Mouse (Mus musculus) stomach, embryonic 14.5 days (tissue): ENCODE measurements around the gene Snrpd2. TPM values are rescaled to one million over a fixed set of nuclear protein-coding genes. Genes with fewer than 3 reads are reported as not detected.
A peak's percentile ranks its signal among the peaks of the same experiment; 100 is the strongest.

Experiments
- ATAC-seq: fragments of 200-750 bp; cut with Nextera tagmentation; 2 replicates; pipeline ENCODE4 v1.8.0; 2017; ENCODE audit warnings: low read depth, moderate TSS enrichment; ENCODE audit not compliant: insufficient number of reproducible peaks, insufficient read depth, low FRiP score
- H3K27ac ChIP-seq: fragments of 300-500 bp; sonication (generic); 2 replicates; pipeline ENCODE4 v1.5.1; 2014; ENCODE audit warnings: mild to moderate bottlenecking, low read length, moderate library complexity, mixed read lengths
- H3K27me3 ChIP-seq: fragments of 300-500 bp; sonication (generic); 2 replicates; pipeline ENCODE4 v1.6.1; 2014; ENCODE audit warnings: low read length, control low read depth, mixed read lengths; ENCODE audit not compliant: control insufficient read depth, insufficient read depth
- H3K36me3 ChIP-seq: fragments of 300-500 bp; sonication (generic); 2 replicates; pipeline ENCODE4 v1.6.1; 2014; ENCODE audit warnings: mild to moderate bottlenecking, control low read depth, low read length, moderate library complexity, mixed read lengths; ENCODE audit not compliant: control insufficient read depth, insufficient read depth
- H3K4me1 ChIP-seq: fragments of 300-500 bp; sonication (generic); 2 replicates; pipeline ENCODE4 v1.6.1; 2014; ENCODE audit warnings: low read length, control low read depth, mixed read lengths; ENCODE audit not compliant: control insufficient read depth, insufficient read depth
- H3K4me2 ChIP-seq: fragments of 300-500 bp; sonication (generic); replicated peaks from 2 replicates; pipeline ENCODE4 v1.6.1; 2014; ENCODE audit warnings: low read depth, low read length, control low read depth
- H3K4me3 ChIP-seq: fragments of 300-500 bp; sonication (generic); 2 replicates; pipeline ENCODE4 v1.5.1; 2014; ENCODE audit warnings: low read depth, low read length, control low read depth
- H3K9ac ChIP-seq: fragments of 300-500 bp; sonication (generic); replicated peaks from 2 replicates; pipeline ENCODE4 v1.6.1; 2014; ENCODE audit warnings: low read depth, mild to moderate bottlenecking, control low read depth, low read length, moderate library complexity, mixed read lengths
- H3K9me3 ChIP-seq: fragments of 300-500 bp; sonication (generic); 2 replicates; pipeline ENCODE4 v1.6.1; 2016; ENCODE audit warnings: low read depth, low read length, control low read depth; ENCODE audit not compliant: control insufficient read depth
- WGBS: fragments of 180-500 bp; shearing (Covaris S2); extraction: QIAGEN DNeasy Blood & Tissue Kit; methylation state at CpG from one replicate; pipeline ENCODE4 v1.1.7; 2014; 5-methylcytosine and 5-hydroxymethylcytosine counted together
- polyA plus RNA-seq: library from polyadenylated mRNA; unstranded; fragments of >200 nt; fragmentation: Nextera tagmentation; extraction: Ambion mirVana; gene quantifications from 2 replicates; pipeline ENCODE4 v1.2.1, GENCODE M21; 2014

Snrpd2 gene
- polyA plus RNA-seq, 1 experiment from 2014 or later: 161 TPM

- Histone ChIP-seq H3K4me1 (peaks cover 24% of the 10 kb centered on the region), H3K27ac (no peak overlapping the region), H3K4me3 (no peak overlapping the region), H3K9ac (no peak overlapping the region), H3K9me3 (no peaks in the 10 kb centered on the region), H3K27me3 (0 out of 2 replicates have a peak, but pooled peaks cover 2% of the 10 kb centered on the region), H3K36me3 (no peaks in the 10 kb centered on the region), H3K4me2 (peak overlapping the region; percentile 25; the same call in 1 of the 2 replicates)
- under 1% methylated on average over 13 of the region's 13 CpGs for WGBS
- 0 out of 2 replicates have a peak, but pooled peaks have one; percentile 25 for ATAC-seq
These were observed 15.5 kb downstream of the Snrpd2 start for GRCm38 (mm10) chr7:19164978-19165377.

GRCm38 (mm10) chr7:19165656-19166423 is 16.3 kb downstream of the Snrpd2 start, which contains the start of gene Gipr:
TSS of gene Gipr (minus strand) at chr7:19166127.
- Histone ChIP-seq H3K9ac (no peak within 1 kb of the TSS), H3K27ac (no peak within 1 kb of the TSS), H3K4me1 (peaks cover 22% of the 10 kb centered on the region), H3K27me3 (no peaks in the 10 kb centered on the region), H3K9me3 (no peaks in the 10 kb centered on the region), H3K4me2 (peak within 1 kb of the TSS; percentile 25; the same call in 1 of the 2 replicates), H3K36me3 (no peaks in the 10 kb centered on the region), H3K4me3 (no peak within 1 kb of the TSS)
- 9% methylated on average over 14 of the region's 14 CpGs for WGBS
- peak; percentile 20; the same call in 1 of the 2 replicates for ATAC-seq

GRCm38 (mm10) chr7:19166990-19167389 is 17.5 kb downstream of the Snrpd2 start:
- peaks cover 22% of the 10 kb centered on the region for H3K4me1 ChIP-seq
- no peaks in the 10 kb centered on the region for H3K36me3 ChIP-seq
- no peak overlapping the region for H3K27ac ChIP-seq
- no peaks in the 10 kb centered on the region for H3K9me3 ChIP-seq
- H3K27me3 ChIP-seq: no peaks in the 10 kb centered on the region
- no peak overlapping the region for H3K4me3 ChIP-seq
- H3K4me2 ChIP-seq: no peak overlapping the region
- 87% methylated on average over 3 of the region's 3 CpGs for WGBS
- H3K9ac ChIP-seq: no peak overlapping the region
- no peak for ATAC-seq

- H3K27me3 ChIP-seq: no peaks in the 10 kb centered on the region
- H3K9me3 ChIP-seq: no peaks in the 10 kb centered on the region
- H3K27ac ChIP-seq: no peak overlapping the region; the same call in 1 of the 2 replicates
- H3K4me3 ChIP-seq: no peak overlapping the region
- peaks cover 21% of the 10 kb centered on the region for H3K4me1 ChIP-seq
- no peaks in the 10 kb centered on the region for H3K36me3 ChIP-seq
- ATAC-seq: no peak
- no peak overlapping the region for H3K9ac ChIP-seq
- whole genome bisulfite sequencing: 58% methylated on average over 10 of the region's 10 CpGs
- no peak overlapping the region for H3K4me2 ChIP-seq
These were observed 20.0 kb downstream of the Snrpd2 start for GRCm38 (mm10) chr7:19169506-19169905.

- no peaks in the 10 kb centered on the region for H3K36me3 ChIP-seq
- H3K4me1 ChIP-seq: peaks cover 15% of the 10 kb centered on the region; the same call in 1 of the 2 replicates
- 40% methylated on average over 8 of the region's 8 CpGs for WGBS
- H3K9me3 ChIP-seq: no peaks in the 10 kb centered on the region
- no peak overlapping the region for H3K4me3 ChIP-seq
- no peaks in the 10 kb centered on the region for H3K27me3 ChIP-seq
- H3K4me2 ChIP-seq: no peak overlapping the region
- ATAC-seq: peak; percentile 53; the same call in 1 of the 2 replicates
- no peak overlapping the region for H3K9ac ChIP-seq
- peak overlapping the region; percentile 67; the same call in 1 of the 2 replicates for H3K27ac ChIP-seq
These were observed 20.6 kb downstream of the Snrpd2 start for GRCm38 (mm10) chr7:19170142-19170541.

- 50% methylated on average over 8 of the region's 8 CpGs for WGBS
These were observed 22.3 kb downstream of the Snrpd2 start for GRCm38 (mm10) chr7:19171831-19172230.

GRCm38 (mm10) chr7:19172874-19173273 is 23.4 kb downstream of the Snrpd2 start:
- Histone ChIP-seq H3K36me3 (no peaks in the 10 kb centered on the region), H3K4me2 (peak overlapping the region; percentile 33), H3K4me1 (peaks cover 12% of the 10 kb centered on the region; the same call in 1 of the 2 replicates), H3K27ac (no peak overlapping the region), H3K27me3 (peaks cover 17% of the 10 kb centered on the region), H3K4me3 (peak overlapping the region; percentile 11; the same call in 1 of the 2 replicates), H3K9me3 (no peaks in the 10 kb centered on the region), H3K9ac (no peak overlapping the region)
- WGBS: 2% methylated on average over 17 of the region's 17 CpGs
- ATAC-seq: peak; percentile 54

More at GRCm38 (mm10) chr7:19171831-19172230, 22.3 kb downstream of the Snrpd2 start:
- Histone ChIP-seq H3K4me1 (peaks cover 12% of the 10 kb centered on the region; the same call in 1 of the 2 replicates), H3K4me3 (no peak overlapping the region), H3K9ac (no peak overlapping the region), H3K36me3 (no peaks in the 10 kb centered on the region), H3K9me3 (no peaks in the 10 kb centered on the region), H3K27me3 (peaks cover 9% of the 10 kb centered on the region), H3K4me2 (no peak overlapping the region), H3K27ac (no peak overlapping the region)
- ATAC-seq: no peak

- Histone ChIP-seq H3K4me2 (peak within 1 kb of the TSS; percentile 23), H3K9ac (no peak within 1 kb of the TSS; the same call in 1 of the 2 replicates), H3K4me1 (peaks cover 14% of the 10 kb centered on the region; the same call in 1 of the 2 replicates), H3K4me3 (peak within 1 kb of the TSS; percentile 16), H3K9me3 (0 out of 2 replicates have a peak, but pooled peaks cover 4% of the 10 kb centered on the region), H3K36me3 (no peaks in the 10 kb centered on the region), H3K27me3 (peaks cover 37% of the 10 kb centered on the region), H3K27ac (no peak within 1 kb of the TSS)
- 2% methylated on average over 30 of the region's 30 CpGs for WGBS
- ATAC-seq: peak; percentile 24; the same call in 1 of the 2 replicates
These were observed 26.4 kb downstream of the Snrpd2 start, which contains the start of gene Eml2 for GRCm38 (mm10) chr7:19175708-19176515. TSS of gene Eml2 (plus strand) at chr7:19176421.
